Mouse (Mus musculus): ENCODE results near the gene Zfp704. TPM values are rescaled to one million over a fixed set of nuclear protein-coding genes. Genes with fewer than 3 reads are reported as not detected.

Gene Zfp704
- polyA plus RNA-seq, 1 experiment from 2014 or later = 9.5 TPM

DNA sequence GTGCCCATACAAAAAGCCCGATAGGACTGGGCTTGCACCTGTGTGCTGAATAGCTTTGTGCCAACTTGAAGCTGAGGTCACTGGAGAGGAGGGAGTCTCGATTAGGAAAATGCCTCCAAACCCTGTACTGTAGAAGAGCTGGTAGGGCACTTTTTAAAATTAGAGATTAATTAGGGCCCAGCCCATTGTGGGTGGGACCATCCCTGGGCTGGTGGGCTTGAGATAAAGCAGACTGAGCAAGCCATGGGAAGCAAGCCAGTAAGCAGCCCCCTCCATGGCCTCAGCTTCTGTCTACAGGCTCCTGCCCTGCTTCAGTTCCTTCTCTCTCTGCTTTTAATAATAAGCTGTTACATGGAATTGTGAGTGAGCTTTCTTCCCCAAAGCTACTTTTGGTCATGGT, 26.4 kb downstream of the Zfp704 start:
- no peak overlapping the region for H3K9ac ChIP-seq (ENCODE audit: low read length)
- H3K9me3 ChIP-seq (replicated peaks; ENCODE audit: control insufficient read depth, low read length) = no peaks in the 10 kb centered on the region
- H3K36me3 ChIP-seq (ENCODE audit: control insufficient read depth, insufficient read depth, low read length) = no peaks in the 10 kb centered on the region
- H3K4me2 ChIP-seq (ENCODE audit: low read depth, low read length) = no peak overlapping the region
- H3K4me1 ChIP-seq (ENCODE audit: control insufficient read depth, insufficient read depth, low read length) = peaks cover 37% of the 10 kb centered on the region
- peak overlapping the region; percentile 34 for H3K27ac ChIP-seq (ENCODE audit: low read length)
- no peak overlapping the region for H3K4me3 ChIP-seq (replicated peaks; ENCODE audit: low read length)
- ATAC-seq (ENCODE audit: insufficient read depth, low FRiP score) = no peak
- H3K27me3 ChIP-seq (ENCODE audit: control insufficient read depth, insufficient read depth, low read length) = no peaks in the 10 kb centered on the region
- WGBS = 43% methylated on average over 2 of the region's 2 CpGs

DNA sequence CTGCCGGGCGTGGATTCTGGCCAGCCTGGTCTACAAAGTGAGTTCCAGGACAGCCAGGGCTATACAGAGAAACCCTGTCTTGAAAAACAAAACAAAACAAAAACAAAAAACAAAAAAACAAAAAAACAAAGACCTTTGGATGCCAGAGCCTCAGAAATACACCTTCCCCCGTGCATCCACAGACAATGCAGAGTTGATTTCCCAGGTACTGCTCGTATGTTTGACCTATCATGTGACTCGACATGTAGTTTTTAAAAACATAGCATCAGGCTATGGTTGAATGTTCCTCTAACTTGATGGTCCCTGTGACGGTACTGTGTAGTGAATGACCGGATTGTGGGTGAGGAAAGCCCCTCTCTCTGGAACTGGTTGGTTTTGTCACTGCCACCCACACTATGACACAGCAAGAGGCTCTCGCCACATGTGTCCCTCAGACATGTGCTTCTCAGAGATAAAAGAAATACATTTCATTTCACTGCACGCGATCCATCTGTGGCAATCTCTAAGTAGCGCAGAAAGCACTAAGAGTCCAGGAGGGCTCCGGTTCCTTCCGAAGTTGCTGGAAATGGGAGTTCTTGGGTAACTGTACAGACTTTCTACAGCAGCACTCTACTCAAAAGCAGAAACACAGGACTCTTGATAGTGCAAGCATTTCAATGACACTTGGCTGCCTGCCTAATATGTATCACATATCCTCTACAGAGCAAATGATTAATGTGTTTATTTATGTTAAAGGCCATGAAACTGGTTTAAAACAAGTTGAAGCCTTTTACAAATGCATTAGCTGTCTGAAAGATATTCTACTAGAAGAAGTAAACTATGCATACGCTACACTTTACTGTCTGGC, 28.7 kb downstream of the Zfp704 start:
- ATAC-seq (ENCODE audit: insufficient read depth, low FRiP score) = peak; percentile 74
- 0 out of 2 replicates have a peak overlapping the region, but pooled peaks have one; percentile 27 for H3K27ac ChIP-seq (ENCODE audit: low read length)
- peaks cover 43% of the 10 kb centered on the region for H3K4me1 ChIP-seq (ENCODE audit: control insufficient read depth, insufficient read depth, low read length)

DNA sequence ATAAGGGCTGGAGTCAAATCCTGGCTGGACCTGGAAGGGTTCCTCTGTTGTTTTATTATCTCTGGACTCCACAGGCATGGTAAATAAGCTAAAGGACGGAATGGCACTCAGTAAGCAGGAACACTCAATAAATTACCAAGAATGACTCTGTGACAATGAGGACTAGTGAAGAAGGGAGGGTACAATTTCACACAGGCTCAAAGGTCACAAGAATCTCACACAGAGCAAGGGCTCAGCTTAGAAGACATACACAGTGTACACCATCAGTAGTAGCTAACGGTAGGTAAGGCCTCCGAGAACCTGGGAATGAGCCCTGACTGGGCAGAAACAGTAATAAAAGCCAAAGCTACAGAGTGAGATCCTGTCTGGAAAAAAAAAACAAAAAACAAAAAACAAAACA, 29.8 kb downstream of the Zfp704 start:
- no peak for ATAC-seq (ENCODE audit: insufficient read depth, low FRiP score)
- no peaks in the 10 kb centered on the region for H3K36me3 ChIP-seq (ENCODE audit: control insufficient read depth, insufficient read depth, low read length)
- H3K4me2 ChIP-seq (ENCODE audit: low read depth, low read length) = no peak overlapping the region
- H3K4me3 ChIP-seq (replicated peaks; ENCODE audit: low read length) = no peak overlapping the region
- 80% methylated on average over 3 of the region's 3 CpGs for WGBS
- H3K4me1 ChIP-seq (ENCODE audit: control insufficient read depth, insufficient read depth, low read length) = peaks cover 44% of the 10 kb centered on the region
- H3K9ac ChIP-seq (ENCODE audit: low read length) = no peak overlapping the region
- no peak overlapping the region for H3K27ac ChIP-seq (ENCODE audit: low read length)
- H3K9me3 ChIP-seq (replicated peaks; ENCODE audit: control insufficient read depth, low read length) = no peaks in the 10 kb centered on the region
- no peaks in the 10 kb centered on the region for H3K27me3 ChIP-seq (ENCODE audit: control insufficient read depth, insufficient read depth, low read length)

More for the DNA sequence above, 28.7 kb downstream of the Zfp704 start:
- WGBS = 74% methylated on average over 14 of the region's 14 CpGs
- H3K9ac ChIP-seq (ENCODE audit: low read length) = no peak overlapping the region
- H3K27me3 ChIP-seq (ENCODE audit: control insufficient read depth, insufficient read depth, low read length) = no peaks in the 10 kb centered on the region
- H3K4me3 ChIP-seq (replicated peaks; ENCODE audit: low read length) = no peak overlapping the region
- no peak overlapping the region for H3K4me2 ChIP-seq (ENCODE audit: low read depth, low read length)
- no peaks in the 10 kb centered on the region for H3K9me3 ChIP-seq (replicated peaks; ENCODE audit: control insufficient read depth, low read length)
- no peaks in the 10 kb centered on the region for H3K36me3 ChIP-seq (ENCODE audit: control insufficient read depth, insufficient read depth, low read length)

DNA sequence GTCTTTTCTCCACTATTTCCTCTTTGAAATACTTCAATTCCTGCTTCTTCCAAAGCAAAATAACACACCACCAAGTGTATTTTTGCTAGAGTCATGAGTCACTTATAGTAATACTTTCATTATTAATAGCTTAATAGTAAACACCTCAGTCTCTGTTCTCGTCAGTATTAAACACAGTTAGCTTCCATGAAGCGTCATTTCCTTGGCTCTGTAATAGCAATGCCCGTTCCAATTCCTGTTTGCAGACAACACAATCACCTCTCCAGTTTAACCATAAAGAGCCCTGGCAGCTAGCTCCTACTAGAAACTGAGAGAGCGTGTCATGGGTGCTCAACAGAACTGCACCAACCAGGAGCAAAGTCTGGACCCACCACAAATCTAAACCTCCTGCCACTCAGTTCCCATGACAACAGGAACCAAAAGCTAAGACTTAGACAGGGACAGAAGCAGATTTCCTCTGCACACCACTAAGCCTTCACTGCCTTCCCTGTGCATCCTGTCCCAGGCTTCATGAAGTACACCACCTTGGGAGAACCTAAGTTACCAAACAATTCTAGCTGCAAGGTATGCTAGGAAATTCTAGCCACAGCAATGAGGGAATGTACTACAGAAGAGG, 30.7 kb downstream of the Zfp704 start:
- no peak overlapping the region for H3K4me2 ChIP-seq (ENCODE audit: low read depth, low read length)
- ATAC-seq (ENCODE audit: insufficient read depth, low FRiP score) = no peak
- H3K9ac ChIP-seq (ENCODE audit: low read length) = no peak overlapping the region
- peaks cover 47% of the 10 kb centered on the region for H3K4me1 ChIP-seq (ENCODE audit: control insufficient read depth, insufficient read depth, low read length)
- H3K9me3 ChIP-seq (replicated peaks; ENCODE audit: control insufficient read depth, low read length) = no peaks in the 10 kb centered on the region
- no peaks in the 10 kb centered on the region for H3K36me3 ChIP-seq (ENCODE audit: control insufficient read depth, insufficient read depth, low read length)
- H3K4me3 ChIP-seq (replicated peaks; ENCODE audit: low read length) = no peak overlapping the region
- 44% methylated on average over 4 of the region's 4 CpGs for WGBS
- H3K27ac ChIP-seq (ENCODE audit: low read length) = no peak overlapping the region
- no peaks in the 10 kb centered on the region for H3K27me3 ChIP-seq (ENCODE audit: control insufficient read depth, insufficient read depth, low read length)

DNA sequence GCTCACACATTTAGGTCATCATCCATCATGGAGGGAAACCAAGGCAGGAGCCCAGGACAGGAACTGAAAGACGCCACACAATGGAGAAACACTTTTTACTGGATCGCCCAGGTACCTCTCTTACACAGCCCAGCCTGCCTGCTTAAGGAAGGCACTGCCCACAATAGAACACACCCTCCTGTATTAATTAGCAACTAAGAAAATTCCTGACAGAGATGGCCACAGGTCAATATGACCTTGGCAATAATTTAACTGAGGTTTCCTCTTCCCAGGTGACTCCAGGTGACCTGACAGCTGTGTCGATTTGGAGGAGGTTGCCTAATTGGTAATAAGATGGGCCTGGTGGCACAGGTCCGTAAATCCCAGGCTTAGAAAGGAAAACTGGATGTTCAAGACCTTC, 33.0 kb downstream of the Zfp704 start:
- no peak overlapping the region for H3K27ac ChIP-seq (ENCODE audit: low read length)
- no peak overlapping the region for H3K4me3 ChIP-seq (replicated peaks; ENCODE audit: low read length)
- H3K36me3 ChIP-seq (ENCODE audit: control insufficient read depth, insufficient read depth, low read length) = no peaks in the 10 kb centered on the region
- no peaks in the 10 kb centered on the region for H3K27me3 ChIP-seq (ENCODE audit: control insufficient read depth, insufficient read depth, low read length)
- no peak overlapping the region for H3K9ac ChIP-seq (ENCODE audit: low read length)
- no peak for ATAC-seq (ENCODE audit: insufficient read depth, low FRiP score)
- 80% methylated on average over 4 of the region's 4 CpGs for WGBS
- H3K4me1 ChIP-seq (ENCODE audit: control insufficient read depth, insufficient read depth, low read length) = peaks cover 46% of the 10 kb centered on the region
- H3K9me3 ChIP-seq (replicated peaks; ENCODE audit: control insufficient read depth, low read length) = no peaks in the 10 kb centered on the region
- H3K4me2 ChIP-seq (ENCODE audit: low read depth, low read length) = no peak overlapping the region

DNA sequence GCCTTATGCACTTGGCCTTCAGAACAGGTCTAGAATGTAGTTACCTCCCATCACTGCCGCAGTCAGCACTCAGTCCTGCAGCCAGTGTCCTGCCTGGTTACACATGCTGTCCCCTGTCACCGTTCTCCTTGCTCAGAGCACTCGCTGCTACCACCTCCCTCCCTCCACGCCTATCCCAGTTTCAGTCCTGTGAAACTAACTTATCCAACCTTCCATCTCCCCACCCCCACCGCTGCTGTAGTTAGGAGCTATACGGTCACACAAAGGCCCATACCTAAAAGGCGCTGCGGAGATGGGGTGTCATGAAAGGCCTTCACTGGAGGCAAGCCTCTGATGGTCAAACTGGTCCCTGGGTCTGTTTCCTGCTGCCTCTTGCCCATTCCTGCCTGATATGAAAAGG, 35.6 kb downstream of the Zfp704 start:
- H3K27ac ChIP-seq (ENCODE audit: low read length) = no peak overlapping the region
- no peak overlapping the region for H3K9ac ChIP-seq (ENCODE audit: low read length)
- 62% methylated on average over 8 of the region's 8 CpGs for WGBS
- H3K4me3 ChIP-seq (replicated peaks; ENCODE audit: low read length) = no peak overlapping the region
- no peak for ATAC-seq (ENCODE audit: insufficient read depth, low FRiP score)
- no peaks in the 10 kb centered on the region for H3K36me3 ChIP-seq (ENCODE audit: control insufficient read depth, insufficient read depth, low read length)
- peaks cover 35% of the 10 kb centered on the region for H3K4me1 ChIP-seq (ENCODE audit: control insufficient read depth, insufficient read depth, low read length)
- H3K27me3 ChIP-seq (ENCODE audit: control insufficient read depth, insufficient read depth, low read length) = no peaks in the 10 kb centered on the region
- no peaks in the 10 kb centered on the region for H3K9me3 ChIP-seq (replicated peaks; ENCODE audit: control insufficient read depth, low read length)
- no peak overlapping the region for H3K4me2 ChIP-seq (ENCODE audit: low read depth, low read length)

DNA sequence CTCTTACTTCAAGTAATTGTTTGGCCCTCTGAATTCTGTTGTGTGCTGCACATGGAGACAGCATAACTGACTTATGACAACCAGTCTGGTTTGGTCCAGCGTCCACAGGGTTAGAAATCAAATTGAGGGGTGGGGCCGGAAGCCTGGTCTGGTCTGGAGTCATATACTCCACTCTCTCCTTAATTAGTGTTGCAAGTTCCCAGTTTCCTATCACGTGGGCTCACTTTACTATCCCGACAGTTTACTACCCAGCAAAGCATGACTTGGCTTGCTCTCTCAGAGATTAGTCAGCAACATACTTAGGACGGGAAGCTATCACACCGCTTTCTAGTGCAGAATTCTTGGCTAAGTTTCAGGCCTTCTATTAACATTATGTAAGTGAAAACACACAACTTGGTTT, 36.3 kb downstream of the Zfp704 start:
- no peak overlapping the region for H3K4me3 ChIP-seq (replicated peaks; ENCODE audit: low read length)
- WGBS = 26% methylated on average over 6 of the region's 6 CpGs
- H3K4me2 ChIP-seq (ENCODE audit: low read depth, low read length) = no peak overlapping the region
- H3K27ac ChIP-seq (ENCODE audit: low read length) = no peak overlapping the region
- no peaks in the 10 kb centered on the region for H3K9me3 ChIP-seq (replicated peaks; ENCODE audit: control insufficient read depth, low read length)
- no peak overlapping the region for H3K9ac ChIP-seq (ENCODE audit: low read length)
- H3K27me3 ChIP-seq (ENCODE audit: control insufficient read depth, insufficient read depth, low read length) = no peaks in the 10 kb centered on the region
- H3K36me3 ChIP-seq (ENCODE audit: control insufficient read depth, insufficient read depth, low read length) = no peaks in the 10 kb centered on the region
- peak; percentile 86 for ATAC-seq (ENCODE audit: insufficient read depth, low FRiP score)
- H3K4me1 ChIP-seq (ENCODE audit: control insufficient read depth, insufficient read depth, low read length) = peaks cover 28% of the 10 kb centered on the region

DNA sequence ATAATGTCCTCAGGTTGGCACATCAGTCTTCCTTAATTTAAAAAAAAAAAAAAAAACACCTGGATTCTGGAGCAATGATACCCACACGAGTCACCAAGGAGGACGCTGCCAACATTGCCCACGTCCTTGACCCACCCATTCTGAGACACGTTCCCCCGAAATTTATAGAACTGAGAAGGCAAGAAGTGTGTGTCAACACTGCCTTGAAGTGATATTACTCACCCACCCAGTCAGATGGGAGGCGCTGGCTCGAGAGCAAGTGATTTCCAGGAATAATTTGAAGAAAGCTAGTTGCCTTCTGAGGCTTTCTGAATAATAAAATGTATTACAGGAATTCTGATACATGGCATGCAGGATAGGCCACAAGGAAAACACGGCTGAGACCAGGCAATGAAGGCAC, 37.6 kb downstream of the Zfp704 start:
- Histone ChIP-seq H3K9ac (ENCODE audit: low read length) (no peak overlapping the region), H3K27ac (ENCODE audit: low read length) (no peak overlapping the region), H3K9me3 (replicated peaks; ENCODE audit: control insufficient read depth, low read length) (no peaks in the 10 kb centered on the region), H3K27me3 (ENCODE audit: control insufficient read depth, insufficient read depth, low read length) (no peaks in the 10 kb centered on the region), H3K36me3 (ENCODE audit: control insufficient read depth, insufficient read depth, low read length) (no peaks in the 10 kb centered on the region), H3K4me3 (replicated peaks; ENCODE audit: low read length) (no peak overlapping the region), H3K4me2 (ENCODE audit: low read depth, low read length) (no peak overlapping the region), H3K4me1 (ENCODE audit: control insufficient read depth, insufficient read depth, low read length) (peaks cover 31% of the 10 kb centered on the region)
- WGBS = 63% methylated on average over 8 of the region's 8 CpGs
- no peak for ATAC-seq (ENCODE audit: insufficient read depth, low FRiP score)

DNA sequence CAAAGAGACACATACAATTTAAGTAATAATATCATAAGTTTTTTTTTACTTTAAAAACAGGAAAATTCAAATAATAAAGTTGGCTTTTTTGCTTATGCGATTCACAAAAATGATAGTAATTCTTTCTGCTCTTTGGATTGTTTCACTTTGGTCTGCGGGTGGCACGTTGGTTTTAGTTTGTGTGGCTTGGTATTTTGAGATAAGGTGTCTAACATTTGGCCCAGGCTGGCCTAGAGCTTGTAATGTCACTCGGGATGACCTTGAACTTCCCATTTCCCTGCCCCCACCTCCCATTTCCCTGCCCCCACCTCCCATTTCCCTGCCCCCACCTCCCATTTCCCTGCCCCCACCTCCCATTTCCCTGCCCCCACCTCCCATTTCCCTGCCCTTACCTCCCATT, 39.1 kb downstream of the Zfp704 start:
- Histone ChIP-seq H3K4me2 (ENCODE audit: low read depth, low read length) (no peak overlapping the region), H3K27ac (ENCODE audit: low read length) (no peak overlapping the region), H3K36me3 (ENCODE audit: control insufficient read depth, insufficient read depth, low read length) (no peaks in the 10 kb centered on the region), H3K4me3 (replicated peaks; ENCODE audit: low read length) (no peak overlapping the region), H3K9me3 (replicated peaks; ENCODE audit: control insufficient read depth, low read length) (no peaks in the 10 kb centered on the region), H3K27me3 (ENCODE audit: control insufficient read depth, insufficient read depth, low read length) (no peaks in the 10 kb centered on the region), H3K9ac (ENCODE audit: low read length) (no peak overlapping the region), H3K4me1 (ENCODE audit: control insufficient read depth, insufficient read depth, low read length) (peaks cover 26% of the 10 kb centered on the region)
- no peak for ATAC-seq (ENCODE audit: insufficient read depth, low FRiP score)
- WGBS = 82% methylated on average over 4 of the region's 4 CpGs

All from stomach, embryonic 16.5 days (tissue).